Mouse (Mus musculus) limb, embryonic 14.5 days (tissue): ENCODE data around the gene Myl6b. TPM values are rescaled to one million over a fixed set of nuclear protein-coding genes. Genes with fewer than 3 reads are reported as not detected.

Experiments
- ATAC-seq: fragments of 200-750 bp; cut with Nextera tagmentation; 2 replicates; pipeline ENCODE4 v1.8.0; 2017; ENCODE audit warnings: low read depth, moderate number of reproducible peaks, moderate TSS enrichment; ENCODE audit not compliant: low FRiP score
- DNase-seq: peaks from one replicate; pipeline ENCODE4 v3.0.0-alpha.2; 2015; ENCODE audit warnings: low spot score
- H3K27ac ChIP-seq: fragments of 300-500 bp; sonication (generic); replicated peaks from 2 replicates; pipeline ENCODE4 v1.5.1; 2014; ENCODE audit warnings: low read depth, mild to moderate bottlenecking, low read length, moderate library complexity, mixed read lengths
- H3K27me3 ChIP-seq: fragments of 300-500 bp; sonication (generic); 2 replicates; pipeline ENCODE4 v1.6.1; 2014; ENCODE audit warnings: low read length, mixed read lengths; ENCODE audit not compliant: control insufficient read depth, insufficient read depth
- H3K36me3 ChIP-seq: fragments of 300-500 bp; sonication (generic); 2 replicates; pipeline ENCODE4 v1.6.1; 2014; ENCODE audit warnings: mild to moderate bottlenecking, low read length, moderate library complexity, mixed read lengths; ENCODE audit not compliant: control insufficient read depth, insufficient read depth
- H3K4me1 ChIP-seq: fragments of 300-500 bp; sonication (generic); 2 replicates; pipeline ENCODE4 v1.6.1; 2014; ENCODE audit warnings: antibody characterized with exemption, low read length, mixed read lengths; ENCODE audit not compliant: control insufficient read depth, insufficient read depth
- H3K4me2 ChIP-seq: fragments of 300-500 bp; sonication (generic); replicated peaks from 2 replicates; pipeline ENCODE4 v1.6.1; 2014; ENCODE audit warnings: low read depth, mild to moderate bottlenecking, low read length, moderate library complexity; ENCODE audit not compliant: severe bottlenecking
- H3K4me3 ChIP-seq: fragments of 300-500 bp; sonication (generic); replicated peaks from 2 replicates; pipeline ENCODE4 v1.5.1; 2014; ENCODE audit warnings: low read length
- H3K9ac ChIP-seq: fragments of 300-500 bp; sonication (generic); 2 replicates; pipeline ENCODE4 v1.6.1; 2014; ENCODE audit warnings: mild to moderate bottlenecking, low read depth, low read length, moderate library complexity; ENCODE audit not compliant: severe bottlenecking
- H3K9me3 ChIP-seq: fragments of 300-500 bp; sonication (generic); 2 replicates; pipeline ENCODE4 v1.6.1; 2016; ENCODE audit warnings: low read length; ENCODE audit not compliant: control insufficient read depth
- POLR2A ChIP-seq: fragments of 200-500 bp; IDR thresholded peaks from 2 replicates; pipeline ENCODE4 v1.8.0; 2012; ENCODE audit warnings: inconsistent platforms, mild to moderate bottlenecking, moderate library complexity, borderline replicate concordance; ENCODE audit not compliant: insufficient read depth, insufficient read length; ENCODE audit errors: extremely low read depth
- WGBS: fragments of 180-500 bp; shearing (Covaris S2); extraction: QIAGEN DNeasy Blood & Tissue Kit; methylation state at CpG from one replicate; pipeline ENCODE4 v1.1.7; 2014; 5-methylcytosine and 5-hydroxymethylcytosine counted together
- polyA plus RNA-seq, 2 experiments: library from polyadenylated mRNA; depleted of rRNA in 1 of 2; stranded (reverse) in 1 of 2; unstranded in 1 of 2; fragments of >200 nt; fragmentation: Nextera tagmentation in 1 of 2; extraction: Ambion mirVana in 1 of 2; gene quantifications; 2 replicates each; pipeline versions ENCODE4 v1.2.1 to v1.2.3; 2012 to 2014

Gene Myl6b
- polyA plus RNA-seq, 2 experiments = 6.6 to 56.7 TPM

- Histone ChIP-seq H3K36me3 (peaks cover 21% of the 10 kb centered on the region), H3K4me1 (0 out of 2 replicates have a peak, but pooled peaks cover 10% of the 10 kb centered on the region), H3K27ac (peak overlapping the region; percentile 64; the same call in 1 of the 2 replicates), H3K9me3 (no peaks in the 10 kb centered on the region), H3K4me2 (peak overlapping the region; percentile 96), H3K27me3 (no peaks in the 10 kb centered on the region), H3K9ac (peak overlapping the region; percentile 74), H3K4me3 (peak overlapping the region; percentile 69)
- WGBS = under 1% methylated on average over 55 of the region's 58 CpGs
- DNase-seq (peak; percentile 38), ATAC-seq (peak; percentile 16)
- no peak for TF ChIP-seq POLR2A
These were observed 26.5 kb upstream of the Myl6b start for GRCm38 (mm10) chr10:128524732-128525662.

DNA sequence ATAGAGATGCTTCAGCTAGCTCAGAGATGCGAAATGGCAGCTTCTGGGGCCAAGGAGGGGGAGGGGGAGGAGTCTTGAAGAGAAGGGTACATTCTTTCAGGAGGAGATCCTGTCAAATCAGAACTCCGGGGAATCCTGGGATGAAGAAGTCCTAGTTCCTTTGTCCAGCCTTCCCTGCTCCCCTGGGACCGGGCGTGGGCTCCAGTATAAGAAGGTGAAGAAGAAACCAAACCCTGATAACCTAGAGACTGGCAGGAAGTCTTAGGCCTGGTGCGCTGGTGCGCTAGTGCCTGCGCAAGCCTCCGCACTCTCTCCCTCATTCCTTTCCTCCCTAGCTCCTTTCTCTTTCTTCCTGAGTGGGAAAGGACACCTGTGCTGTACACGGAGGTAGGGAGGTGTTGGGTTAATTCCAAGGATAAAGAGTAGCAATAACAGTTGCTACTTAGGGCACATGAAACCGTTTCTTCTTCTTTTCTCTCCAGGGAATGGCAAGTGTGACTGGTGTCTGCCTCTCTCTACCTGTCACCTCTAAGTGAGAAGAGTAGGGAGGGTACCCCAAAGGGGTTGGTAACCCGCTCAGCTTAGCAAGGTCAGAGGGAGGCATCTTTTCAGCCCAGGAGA, 25.7 kb upstream of the Myl6b start:
- no peak for TF ChIP-seq POLR2A
- H3K27ac ChIP-seq = no peak overlapping the region
- ATAC-seq = no peak

GRCm38 (mm10) chr10:128522351-128522750, 23.9 kb upstream of the Myl6b start:
- TF ChIP-seq POLR2A = no peak
- Histone ChIP-seq H3K4me3 (no peak overlapping the region), H3K27me3 (peaks cover 7% of the 10 kb centered on the region; the same call in 1 of the 2 replicates), H3K36me3 (peaks cover 36% of the 10 kb centered on the region), H3K4me1 (0 out of 2 replicates have a peak, but pooled peaks cover 10% of the 10 kb centered on the region), H3K9ac (no peak overlapping the region), H3K9me3 (no peaks in the 10 kb centered on the region), H3K27ac (no peak overlapping the region), H3K4me2 (no peak overlapping the region)
- ATAC-seq (no peak), DNase-seq (no peak)
- 79% methylated on average over 6 of the region's 6 CpGs for WGBS

More for the DNA sequence above, 25.7 kb upstream of the Myl6b start:
- DNase-seq = no peak
- H3K9ac ChIP-seq = peak overlapping the region; percentile 74
- 0 out of 2 replicates have a peak, but pooled peaks cover 10% of the 10 kb centered on the region for H3K4me1 ChIP-seq
- no peaks in the 10 kb centered on the region for H3K9me3 ChIP-seq
- H3K36me3 ChIP-seq = peaks cover 22% of the 10 kb centered on the region
- 11% methylated on average over 11 of the region's 11 CpGs for WGBS
- no peaks in the 10 kb centered on the region for H3K27me3 ChIP-seq
- H3K4me2 ChIP-seq = peak overlapping the region; percentile 96
- peak overlapping the region; percentile 69 for H3K4me3 ChIP-seq

- H3K9ac ChIP-seq = no peak overlapping the region
- H3K27ac ChIP-seq = no peak overlapping the region
- H3K4me2 ChIP-seq = no peak overlapping the region
- H3K4me3 ChIP-seq = no peak overlapping the region
- 0 out of 2 replicates have a peak, but pooled peaks cover 5% of the 10 kb centered on the region for H3K4me1 ChIP-seq
- peaks cover 42% of the 10 kb centered on the region for H3K36me3 ChIP-seq
- WGBS = 87% methylated on average over 16 of the region's 16 CpGs
- no peak for TF ChIP-seq POLR2A
- H3K27me3 ChIP-seq = peaks cover 17% of the 10 kb centered on the region; the same call in 1 of the 2 replicates
- H3K9me3 ChIP-seq = no peaks in the 10 kb centered on the region
- ATAC-seq (no peak), DNase-seq (no peak)
These were observed 22.1 kb upstream of the Myl6b start for GRCm38 (mm10) chr10:128520591-128520990.

DNA sequence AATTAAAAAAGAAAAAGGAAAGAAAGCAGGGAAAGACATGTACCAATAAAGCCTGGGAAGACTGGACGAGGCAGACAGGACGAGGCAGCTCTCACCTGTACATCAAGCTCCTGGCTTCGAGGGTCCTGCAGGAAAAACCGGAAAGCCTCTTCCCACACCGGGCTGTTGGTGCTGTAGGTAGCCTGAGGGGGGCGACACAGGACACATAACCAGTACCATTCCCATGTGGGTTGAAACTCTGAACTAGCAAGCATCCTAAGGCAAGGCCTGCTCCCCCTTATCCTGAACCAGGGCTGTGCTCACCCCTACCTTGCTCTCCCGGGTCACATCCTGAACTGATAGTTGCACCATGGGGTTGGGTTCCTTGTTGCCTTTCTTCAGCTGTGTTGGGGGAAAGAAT, 20.3 kb upstream of the Myl6b start:
- no peaks in the 10 kb centered on the region for H3K9me3 ChIP-seq
- DNase-seq = peak; percentile 29
- 69% methylated on average over 7 of the region's 7 CpGs for WGBS
- H3K4me3 ChIP-seq = no peak overlapping the region
- TF ChIP-seq POLR2A = no peak
- no peak overlapping the region for H3K27ac ChIP-seq
- H3K36me3 ChIP-seq = peaks cover 54% of the 10 kb centered on the region
- no peak overlapping the region for H3K4me2 ChIP-seq
- H3K27me3 ChIP-seq = peaks cover 17% of the 10 kb centered on the region; the same call in 1 of the 2 replicates
- no peak for ATAC-seq
- no peak overlapping the region for H3K9ac ChIP-seq
- H3K4me1 ChIP-seq = no peaks in the 10 kb centered on the region
